Mouse (Mus musculus): ENCODE data around the gene Nap1l5.

- TF ChIP-seq CTCF (IDR thresholded peaks at IDR 0.05) (no peak), EP300 (IDR thresholded peaks at IDR 0.05) (no peak)
These were observed 26.5 kb upstream of the Nap1l5 start for GRCm38 (mm10) chr6:58933189-58933913.

All from lung, postnatal 0 days (tissue).